Mouse (Mus musculus) common myeloid progenitor, adult 5-6 weeks (primary cell): ENCODE measurements around the gene Herc2. TPM values are rescaled to one million over a fixed set of nuclear protein-coding genes. Genes with fewer than 3 reads are reported as not detected.

Experiments used
- ATAC-seq: replicated peaks from 2 replicates; pipeline ENCODE4 v1.8.0; 2016; ENCODE audit warnings: low read depth, mild to moderate bottlenecking, moderate TSS enrichment, inconsistent platforms; ENCODE audit not compliant: poor library complexity, severe bottlenecking
- total RNA-seq: library from RNA; stranded (forward); fragments of 200-1000, 187-1606 nt; gene quantifications from 2 replicates; pipeline ENCODE4 v1.2.3, GENCODE M21; 2017

Herc2 gene
- total RNA-seq, 1 experiment from 2014 or later = 37.7 TPM

GRCm38 (mm10) chr7:56064876-56065275 is 14.9 kb downstream of the Herc2 start:
- no peak for ATAC-seq

- ATAC-seq = no peak
Measured at GRCm38 (mm10) chr7:56066136-56066535, 16.1 kb downstream of the Herc2 start.

DNA sequence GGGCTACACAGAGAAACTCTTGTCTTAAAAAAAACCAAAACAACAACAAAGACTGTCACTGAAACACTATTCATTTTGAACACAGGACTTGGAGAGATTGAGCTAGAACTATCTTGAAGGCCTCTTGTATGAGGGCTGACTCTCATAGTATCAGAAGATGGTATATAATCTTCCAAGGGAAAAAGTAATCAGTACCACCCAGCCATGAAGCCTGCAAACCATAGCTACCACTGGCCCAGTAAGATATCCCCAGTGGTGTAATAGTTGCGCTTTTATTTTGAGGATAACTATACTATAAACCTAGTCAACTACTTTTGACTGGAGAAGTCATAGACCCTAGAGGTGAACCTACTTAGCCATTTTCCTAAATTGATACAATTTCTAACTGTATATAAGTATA is 16.6 kb downstream of the Herc2 start:
- no peak for ATAC-seq

DNA sequence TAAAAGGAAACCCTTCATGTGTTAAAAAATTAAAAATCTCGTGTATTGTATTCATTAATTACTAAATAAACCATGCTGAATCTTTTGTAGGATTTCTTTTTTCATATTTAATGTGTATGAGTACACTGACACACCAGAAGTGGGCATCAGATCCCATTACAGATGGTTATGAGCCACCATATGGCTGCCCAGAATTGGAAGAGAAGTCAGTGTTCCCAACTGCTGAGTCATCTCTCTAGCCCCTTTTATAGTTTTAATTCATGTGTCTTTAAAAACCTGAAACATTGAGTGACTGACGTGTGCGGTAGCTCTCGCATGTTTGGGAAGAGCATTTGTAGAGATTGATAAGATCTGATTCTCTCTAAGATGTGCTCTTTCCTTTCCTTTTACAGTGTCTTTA is 21.7 kb downstream of the Herc2 start:
- no peak for ATAC-seq

DNA sequence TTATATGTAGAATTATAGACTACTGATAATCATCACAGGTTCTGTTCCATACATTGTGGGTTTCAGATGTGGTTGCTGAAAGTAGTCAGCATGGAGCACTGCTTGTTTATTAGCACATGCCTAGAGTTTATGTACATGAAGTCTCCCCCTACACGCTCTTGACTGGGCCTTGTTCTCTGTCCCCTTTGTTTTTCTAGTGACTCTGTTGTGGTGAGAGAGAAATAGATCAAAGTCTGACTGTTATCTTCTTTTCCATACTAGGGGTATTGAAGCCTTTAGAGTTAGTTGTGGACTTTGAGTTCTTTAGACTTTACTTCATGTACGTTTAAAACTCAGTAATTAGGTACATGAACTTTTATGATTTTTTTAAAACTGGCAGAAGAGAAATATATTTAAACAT is 33.0 kb downstream of the Herc2 start:
- no peak for ATAC-seq

DNA sequence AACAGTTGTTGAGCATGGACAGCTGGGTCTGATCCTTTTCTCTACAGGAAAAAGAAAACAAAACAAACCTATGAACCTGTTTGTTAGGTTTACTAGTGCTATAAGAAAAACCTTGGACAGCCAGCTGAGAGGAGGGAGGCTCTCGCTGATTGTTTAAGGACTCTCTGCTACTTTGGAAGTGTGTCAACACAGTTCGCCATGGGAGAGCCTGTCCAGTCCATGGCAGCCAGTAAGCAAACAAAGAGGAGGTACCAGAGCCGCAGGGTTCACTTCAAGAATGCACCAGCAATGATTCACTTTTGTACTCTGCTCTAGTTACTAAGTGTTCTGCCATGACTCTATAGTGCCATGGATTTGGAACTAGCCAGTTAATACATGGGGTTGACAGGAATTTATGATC is 39.1 kb downstream of the Herc2 start:
- no peak for ATAC-seq

DNA sequence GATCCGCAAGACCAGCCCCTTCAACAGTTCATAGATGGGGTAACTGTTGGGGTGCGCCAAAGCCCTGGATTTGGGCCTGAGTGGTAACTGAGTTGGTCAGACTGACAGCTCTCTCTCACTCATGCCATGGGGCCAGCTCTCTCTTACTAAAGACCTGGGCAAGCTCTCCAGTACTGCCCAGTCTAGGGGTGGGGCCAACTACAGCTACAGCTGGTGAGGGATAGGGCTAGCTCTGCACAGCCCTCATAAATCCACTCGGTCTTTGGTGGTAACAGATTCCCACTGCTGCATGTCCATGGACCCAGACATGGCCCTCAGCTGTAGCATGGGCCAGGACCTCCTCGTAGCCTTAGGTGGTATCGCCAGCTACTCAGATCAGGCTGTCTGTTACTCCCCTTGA is 41.4 kb downstream of the Herc2 start:
- no peak for ATAC-seq

DNA sequence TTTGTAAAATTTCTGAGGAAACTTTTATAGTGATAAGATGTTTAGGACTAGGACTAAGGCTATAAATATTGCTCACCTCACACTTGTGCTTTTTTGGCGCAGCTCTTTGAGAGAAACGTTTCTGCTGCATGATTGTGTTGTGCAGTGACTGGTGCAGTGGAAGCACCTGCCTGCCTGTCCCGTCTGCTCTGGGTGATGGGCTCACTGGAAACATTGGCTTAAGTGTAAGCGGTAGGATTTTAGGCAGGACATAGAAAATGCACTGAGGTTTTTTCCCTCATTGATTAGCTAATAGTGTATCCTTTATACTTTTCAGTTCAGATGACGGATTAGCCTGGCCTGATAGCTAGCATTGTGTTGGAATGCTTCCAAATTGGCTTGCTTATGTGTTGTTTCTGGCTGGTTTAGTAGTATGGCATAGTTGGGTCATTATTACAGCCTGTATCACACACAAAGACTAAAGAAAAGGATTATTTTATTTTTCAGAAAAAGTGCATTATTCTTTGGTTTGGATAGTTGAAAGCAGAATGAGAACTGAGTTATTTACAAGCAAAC is 52.4 kb downstream of the Herc2 start:
- no peak for ATAC-seq

DNA sequence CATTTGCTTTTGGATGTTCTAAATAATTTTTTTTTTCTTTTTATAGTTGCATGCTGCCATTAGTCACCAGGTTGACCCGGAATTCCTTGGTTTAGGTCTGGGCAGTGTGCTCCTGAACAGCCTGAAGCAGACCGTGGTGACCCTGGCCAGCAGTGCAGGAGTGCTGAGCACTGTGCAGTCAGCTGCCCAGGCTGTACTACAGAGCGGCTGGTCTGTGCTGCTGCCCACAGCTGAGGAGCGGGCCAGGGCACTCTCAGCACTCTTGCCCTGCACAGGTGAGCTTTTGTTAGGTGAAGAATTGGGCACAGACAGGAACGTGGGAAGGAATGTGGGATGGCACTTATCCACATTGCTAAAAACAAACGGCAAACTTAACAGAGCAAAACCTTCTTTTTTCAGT is 63.0 kb downstream of the Herc2 start:
- ATAC-seq = no peak

DNA sequence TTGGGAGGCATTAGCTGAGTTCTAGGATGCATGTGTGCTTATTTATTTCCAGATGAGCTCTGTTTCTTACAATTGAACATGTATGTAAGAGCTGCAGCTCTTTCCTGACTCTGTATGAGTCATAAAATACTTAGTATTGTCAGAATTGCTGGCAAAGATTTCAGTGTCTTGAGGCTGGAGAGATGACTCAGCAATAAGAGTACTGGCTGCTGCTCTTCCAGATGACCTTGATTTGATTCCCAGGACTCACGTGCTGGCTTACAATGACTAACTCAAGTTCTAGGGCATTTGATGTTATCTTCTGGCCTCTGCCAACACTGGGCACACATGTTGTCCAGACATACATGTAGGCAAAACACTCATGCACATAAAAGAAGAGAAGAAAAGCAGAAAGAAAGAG is 64.2 kb downstream of the Herc2 start:
- no peak for ATAC-seq

- ATAC-seq = no peak
Measured at GRCm38 (mm10) chr7:56120968-56121367, 71.0 kb downstream of the Herc2 start.

DNA sequence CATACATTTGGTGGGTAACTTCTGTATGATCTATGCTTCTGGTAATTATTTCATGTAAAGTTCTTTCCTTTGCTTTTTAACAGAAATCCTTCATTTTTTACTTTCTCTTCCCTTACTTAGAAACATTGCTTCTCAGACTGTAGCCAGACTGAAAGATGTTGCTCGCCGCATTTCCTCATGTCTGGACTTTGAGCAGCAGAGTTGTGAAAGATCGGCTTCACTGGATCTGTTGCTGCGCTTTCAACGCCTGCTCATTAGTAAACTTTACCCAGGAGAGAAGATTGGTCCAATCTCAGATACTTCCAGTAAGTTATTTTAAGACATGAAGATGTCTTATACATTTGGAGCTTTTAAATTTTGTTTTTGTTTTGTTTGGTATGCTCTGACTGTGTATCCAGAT is 71.4 kb downstream of the Herc2 start:
- no peak for ATAC-seq

GRCm38 (mm10) chr7:56128080-56128479 is 78.1 kb downstream of the Herc2 start:
- ATAC-seq = no peak

GRCm38 (mm10) chr7:56129577-56129976 is 79.6 kb downstream of the Herc2 start:
- ATAC-seq = no peak

DNA sequence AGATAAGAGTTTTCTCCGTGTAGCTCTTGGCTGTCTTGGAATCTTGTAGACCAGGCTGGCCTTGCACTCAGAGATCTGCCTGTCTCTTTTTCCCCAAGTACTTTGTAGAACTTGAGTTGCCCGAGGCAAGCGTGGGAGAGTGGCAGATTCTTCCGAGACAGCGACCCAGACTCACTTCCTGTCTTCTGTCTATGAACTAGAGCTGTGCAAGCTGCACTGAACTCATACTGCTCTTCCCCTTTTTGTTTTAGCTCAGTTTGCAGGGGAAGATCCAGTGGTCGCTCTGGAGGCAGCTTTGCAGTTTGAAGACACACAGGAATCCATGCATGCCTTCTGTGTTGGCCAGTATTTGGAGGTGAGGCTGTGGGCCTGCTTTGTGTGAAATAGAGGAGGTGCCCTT is 81.6 kb downstream of the Herc2 start:
- peak; percentile 69 for ATAC-seq

GRCm38 (mm10) chr7:56138706-56139105 is 88.7 kb downstream of the Herc2 start:
- ATAC-seq = no peak

DNA sequence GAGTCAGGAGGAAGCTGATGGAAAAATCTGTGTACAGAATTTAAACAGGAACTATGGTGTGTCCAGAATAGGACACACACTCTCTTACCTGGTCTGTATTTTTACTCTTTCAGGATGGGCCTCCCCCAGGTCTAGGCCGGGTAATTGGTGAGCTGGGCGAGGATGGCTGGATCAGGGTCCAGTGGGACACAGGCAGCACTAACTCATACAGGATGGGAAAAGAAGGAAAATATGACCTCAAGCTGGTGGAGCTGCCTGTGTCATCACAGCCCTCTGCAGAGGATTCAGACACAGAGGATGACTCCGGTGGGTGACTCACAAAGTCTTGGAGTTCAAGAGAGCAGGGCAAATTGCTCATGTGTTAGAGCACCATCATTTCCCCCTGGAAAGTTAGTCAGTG is 96.4 kb downstream of the Herc2 start:
- no peak for ATAC-seq

DNA sequence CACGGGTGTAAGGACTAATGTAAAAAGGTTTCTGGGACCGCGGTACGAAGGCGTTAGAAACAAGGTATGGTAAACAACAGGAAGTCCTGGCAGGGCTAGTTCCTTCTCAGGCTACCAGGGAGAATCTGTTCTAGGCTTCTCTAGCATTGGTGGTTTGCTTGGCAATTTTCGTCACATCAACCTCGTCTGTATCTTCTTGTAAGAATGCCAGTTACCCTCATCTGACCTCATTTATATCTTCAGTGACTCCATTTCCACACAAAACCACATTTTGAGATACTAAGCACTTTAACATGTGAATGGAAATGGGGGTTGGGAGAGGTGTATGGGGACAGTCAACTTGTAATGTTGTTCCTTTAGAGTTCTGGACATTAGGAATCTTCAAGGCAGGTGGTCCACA is 98.9 kb downstream of the Herc2 start:
- ATAC-seq = peak; percentile 71

DNA sequence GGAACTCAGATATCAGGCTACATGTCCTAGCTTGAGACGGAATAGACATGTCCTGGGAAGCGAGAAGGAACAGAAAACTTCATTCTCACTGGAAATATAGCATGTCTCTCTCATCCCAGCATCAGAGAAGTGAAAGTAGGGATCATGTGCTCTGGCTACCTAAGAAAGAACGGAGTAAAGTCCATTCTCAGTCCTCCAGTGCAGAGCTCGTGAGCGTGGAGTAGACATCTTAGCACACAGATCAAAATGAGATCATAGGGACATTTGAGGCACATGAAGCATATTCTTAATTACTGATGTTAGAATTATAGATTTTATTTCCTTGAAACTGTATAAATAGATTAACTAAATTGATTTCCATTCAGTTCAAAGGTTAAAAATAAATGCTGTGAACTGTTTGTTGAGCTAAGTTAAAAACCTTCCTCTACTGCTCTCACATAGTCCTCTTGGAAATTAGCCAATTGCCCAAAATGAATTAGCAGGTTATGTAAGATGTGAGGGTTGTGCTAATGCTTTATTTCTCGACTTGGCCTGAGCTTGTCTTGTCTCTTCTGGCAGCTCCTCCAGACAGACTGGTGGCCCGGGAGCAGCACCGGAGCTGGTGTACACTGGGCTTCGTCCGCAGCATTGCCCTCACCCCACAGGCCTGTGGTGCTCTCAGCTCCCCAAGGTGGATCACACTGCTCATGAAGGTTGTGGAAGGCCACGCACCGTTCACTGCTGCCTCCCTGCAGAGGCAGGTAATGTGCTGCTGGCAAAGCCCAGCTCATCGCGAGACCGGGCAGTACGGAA is 102.1 kb downstream of the Herc2 start:
- ATAC-seq = no peak

- no peak for ATAC-seq
Measured at GRCm38 (mm10) chr7:56153161-56153560, 103.2 kb downstream of the Herc2 start.

DNA sequence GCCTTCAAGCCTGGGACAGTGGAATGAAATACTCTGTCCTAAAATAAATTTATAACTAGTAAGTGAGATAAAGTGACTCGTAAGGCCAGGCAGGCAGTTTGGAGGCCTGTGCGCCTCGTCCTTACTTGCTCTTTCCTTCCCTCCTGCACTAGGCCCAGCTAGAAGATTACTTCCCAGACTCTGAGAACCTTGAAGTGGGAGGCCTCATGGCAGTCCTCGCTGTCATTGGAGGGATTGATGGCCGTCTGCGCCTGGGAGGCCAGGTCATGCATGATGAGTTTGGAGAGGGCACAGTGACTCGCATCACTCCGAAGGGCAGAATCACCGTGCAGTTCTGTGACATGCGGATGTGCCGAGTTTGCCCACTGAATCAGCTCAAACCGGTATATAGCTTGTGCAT is 103.6 kb downstream of the Herc2 start:
- ATAC-seq = no peak

DNA sequence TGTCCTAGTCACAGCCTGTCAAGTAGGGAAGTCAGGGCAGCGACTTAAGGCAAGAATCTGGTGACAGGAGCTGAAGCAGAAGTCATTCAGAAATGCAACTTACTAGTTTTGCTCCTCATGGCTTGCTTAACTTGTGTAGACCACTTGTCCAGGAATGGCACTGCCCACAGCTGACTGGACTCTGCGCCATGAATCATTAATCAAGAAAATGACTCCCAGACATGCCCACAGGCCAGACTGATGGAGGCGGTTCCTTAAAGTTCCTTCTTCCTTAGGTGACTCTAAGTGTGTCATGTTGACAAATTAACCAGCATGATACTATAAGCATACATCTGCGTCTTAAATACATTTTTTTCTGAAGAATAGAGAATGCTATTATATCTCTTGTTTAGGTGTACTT is 113.3 kb downstream of the Herc2 start:
- no peak for ATAC-seq
